Mouse (Mus musculus) neural tube, embryonic 13.5 days (tissue): ENCODE measurements around the gene Ipo8. TPM values are rescaled to one million over a fixed set of nuclear protein-coding genes. Genes with fewer than 3 reads are reported as not detected.

ENCODE experiments used
- ATAC-seq: fragments of 200-750 bp; cut with Nextera tagmentation; 2 replicates; pipeline ENCODE4 v1.8.0; 2017; ENCODE audit warnings: low read depth, mild to moderate bottlenecking, moderate TSS enrichment, moderate library complexity
- H3K27ac ChIP-seq: fragments of 300-500 bp; sonication (generic); replicated peaks from 2 replicates; pipeline ENCODE4 v1.5.1; 2015; ENCODE audit warnings: moderate library complexity, mild to moderate bottlenecking, inconsistent platforms
- H3K27me3 ChIP-seq: fragments of 300-500 bp; sonication (generic); 2 replicates; pipeline ENCODE4 v1.6.1; 2015; ENCODE audit warnings: mild to moderate bottlenecking, inconsistent platforms
- H3K36me3 ChIP-seq: fragments of 300-500 bp; sonication (generic); 2 replicates; pipeline ENCODE4 v1.6.1; 2015; ENCODE audit warnings: mild to moderate bottlenecking, inconsistent platforms
- H3K4me1 ChIP-seq: fragments of 300-500 bp; sonication (generic); replicated peaks from 2 replicates; pipeline ENCODE4 v1.6.1; 2015; ENCODE audit warnings: inconsistent platforms
- H3K4me2 ChIP-seq: fragments of 300-500 bp; sonication (generic); 2 replicates; pipeline ENCODE4 v1.6.1; 2015; ENCODE audit warnings: inconsistent platforms, mild to moderate bottlenecking, moderate library complexity
- H3K4me3 ChIP-seq: fragments of 300-500 bp; sonication (generic); 2 replicates; pipeline ENCODE4 v1.5.1; 2015; ENCODE audit warnings: mild to moderate bottlenecking, inconsistent platforms
- H3K9ac ChIP-seq: fragments of 300-500 bp; sonication (generic); 2 replicates; pipeline ENCODE4 v1.6.1; 2015; ENCODE audit warnings: moderate library complexity, mild to moderate bottlenecking, inconsistent platforms
- H3K9me3 ChIP-seq: fragments of 300-500 bp; sonication (generic); 2 replicates; pipeline ENCODE4 v1.6.1; 2016; ENCODE audit warnings: inconsistent platforms
- WGBS: fragments of 180-500 bp; shearing (Covaris S2); methylation state at CpG from one replicate; pipeline ENCODE4 v1.1.7; 2015; 5-methylcytosine and 5-hydroxymethylcytosine counted together
- polyA plus RNA-seq: library from polyadenylated mRNA; unstranded; fragments of >200 nt; fragmentation: Nextera tagmentation; extraction: Ambion mirVana; gene quantifications from 2 replicates; pipeline ENCODE4 v1.2.1, GENCODE M21; 2015

Ipo8 gene
- polyA plus RNA-seq, result 17.6 and 18.6 TPM in 2 replicates

DNA sequence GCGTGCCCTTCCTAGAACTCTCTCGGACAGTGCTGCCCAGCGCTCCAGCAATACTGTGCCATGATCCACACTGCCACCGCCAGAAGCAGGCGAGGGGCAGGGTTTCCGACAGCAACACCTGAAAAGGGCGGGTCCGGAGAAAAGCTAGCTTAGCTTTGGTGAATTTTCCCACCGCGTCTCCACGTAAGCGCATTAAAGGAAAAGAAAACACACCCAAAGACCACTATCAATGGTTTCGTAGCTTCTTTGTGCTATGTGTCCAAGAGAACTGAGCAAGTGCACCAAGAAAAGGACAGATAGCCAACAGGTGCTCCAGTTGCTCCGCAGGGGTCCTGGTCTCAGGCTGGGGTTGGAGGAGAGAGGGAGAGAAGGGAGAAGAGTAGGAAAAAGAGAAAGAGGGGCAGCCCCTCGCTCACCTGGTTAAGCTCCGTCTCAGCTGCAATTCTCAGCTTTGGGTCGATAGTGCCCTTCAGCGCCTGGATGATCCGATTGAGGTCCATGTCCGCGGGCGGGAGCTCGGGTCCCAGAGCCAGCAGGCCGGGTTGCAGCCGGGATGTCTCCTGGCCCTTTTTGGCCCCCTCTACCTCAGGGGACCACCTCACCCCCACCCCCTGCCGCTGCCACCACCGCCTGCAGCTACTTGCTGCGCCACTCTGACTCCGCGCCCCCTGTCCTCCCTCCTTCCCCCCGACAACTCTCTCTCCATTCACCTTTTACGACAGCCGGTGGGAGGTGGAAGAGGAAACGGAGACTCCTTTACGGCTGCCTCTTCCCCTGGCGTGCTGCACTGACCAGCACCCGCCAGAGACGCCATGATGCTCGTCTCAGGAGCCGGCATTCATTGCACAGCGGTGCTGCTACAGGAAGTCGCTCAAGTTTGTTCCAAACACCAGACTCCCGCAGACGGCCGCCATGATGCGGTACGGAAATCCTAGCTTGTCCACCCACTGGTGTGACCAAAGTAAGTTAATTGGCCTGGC, at the start of gene Ipo8:
TSS of gene Ipo8 (minus strand) at position 720 of the 980 bp plus-strand sequence.
- H3K9ac ChIP-seq, result peak within 1 kb of the TSS; percentile 83
- ATAC-seq, result peak; percentile 99
- peak within 1 kb of the TSS; percentile 94 for H3K4me2 ChIP-seq
- WGBS, result under 1% methylated on average over 46 of the region's 47 CpGs
- no peaks in the 10 kb centered on the region for H3K36me3 ChIP-seq
- H3K4me1 ChIP-seq, result peaks cover 21% of the 10 kb centered on the region
- 0 out of 2 replicates have a peak within 1 kb of the TSS, but pooled peaks have one; percentile 33 for H3K27ac ChIP-seq
- no peaks in the 10 kb centered on the region for H3K27me3 ChIP-seq
- peak within 1 kb of the TSS; percentile 79 for H3K4me3 ChIP-seq
- 0 out of 2 replicates have a peak, but pooled peaks cover 3% of the 10 kb centered on the region for H3K9me3 ChIP-seq

DNA sequence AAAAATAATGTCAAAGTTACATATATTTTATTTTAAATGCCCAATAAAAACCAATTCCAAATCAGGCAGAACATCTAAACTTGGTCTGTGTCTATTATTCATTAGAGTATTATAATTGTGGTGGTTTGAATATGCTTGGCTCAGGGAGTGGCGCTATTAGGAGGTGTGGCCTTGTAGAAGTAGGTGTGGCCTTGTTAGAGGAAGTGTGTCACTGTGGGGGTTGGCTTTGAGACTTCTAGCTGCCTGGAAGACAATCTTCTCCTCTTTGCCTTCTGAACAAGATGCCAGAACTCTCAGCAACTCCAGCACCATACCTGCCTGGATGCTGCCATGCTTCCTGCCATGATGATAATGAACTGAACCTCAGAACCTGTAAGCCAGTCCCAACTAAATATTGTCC, 42.6 kb upstream of the Ipo8 start:
- Histone ChIP-seq H3K9ac (no peak overlapping the region), H3K27me3 (no peaks in the 10 kb centered on the region), H3K36me3 (peaks cover 7% of the 10 kb centered on the region), H3K4me3 (no peak overlapping the region), H3K27ac (no peak overlapping the region), H3K9me3 (no peaks in the 10 kb centered on the region), H3K4me2 (no peak overlapping the region), H3K4me1 (no peaks in the 10 kb centered on the region)
- 100% methylated on average over 1 of the region's 1 CpGs for WGBS
- ATAC-seq, result no peak

DNA sequence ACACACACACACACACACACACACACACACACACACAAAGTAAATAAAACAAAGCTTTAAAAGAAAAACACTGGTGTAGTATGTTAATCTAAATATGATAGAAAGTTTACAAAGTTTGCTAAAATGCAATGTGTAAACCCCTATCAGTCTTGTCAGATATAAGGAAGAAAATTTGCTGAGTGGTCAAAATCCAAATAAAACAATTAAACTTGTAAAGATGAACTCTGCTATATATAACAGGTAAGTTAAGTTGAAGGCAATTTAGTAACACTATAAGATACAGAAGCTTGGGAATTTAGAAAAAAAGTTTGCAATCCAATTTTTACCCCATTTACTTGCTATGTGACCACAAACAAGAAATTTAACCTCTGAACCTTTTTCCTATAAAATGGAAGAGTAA, 14.4 kb upstream of the Ipo8 start:
- no peak for ATAC-seq
- H3K36me3 ChIP-seq, result peaks cover 19% of the 10 kb centered on the region; the same call in 1 of the 2 replicates
- H3K4me3 ChIP-seq, result no peak overlapping the region
- H3K27me3 ChIP-seq, result no peaks in the 10 kb centered on the region
- no peaks in the 10 kb centered on the region for H3K9me3 ChIP-seq
- no peak overlapping the region for H3K27ac ChIP-seq
- no peaks in the 10 kb centered on the region for H3K4me1 ChIP-seq
- no peak overlapping the region for H3K4me2 ChIP-seq
- H3K9ac ChIP-seq, result no peak overlapping the region

DNA sequence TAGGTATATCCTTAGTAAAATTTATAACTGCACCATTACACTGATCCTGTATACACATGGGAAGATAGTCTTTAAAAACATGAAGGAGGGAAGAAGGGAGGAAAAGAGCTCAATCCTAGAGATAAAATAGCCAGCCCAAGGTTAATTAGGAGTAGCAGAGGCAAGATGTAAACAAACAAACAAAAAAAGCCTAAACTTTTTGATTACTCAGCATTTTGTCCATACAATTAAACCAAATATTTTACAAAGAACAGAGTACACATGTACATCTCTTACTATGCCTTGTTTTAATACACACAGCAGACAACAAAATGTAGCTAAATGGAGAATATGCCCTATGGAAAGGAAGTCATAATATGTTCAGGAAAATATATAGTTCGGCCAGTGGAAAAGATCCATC, 10.5 kb upstream of the Ipo8 start:
- H3K9me3 ChIP-seq, result no peaks in the 10 kb centered on the region
- 95% methylated on average over 1 of the region's 1 CpGs for WGBS
- ATAC-seq, result no peak

DNA sequence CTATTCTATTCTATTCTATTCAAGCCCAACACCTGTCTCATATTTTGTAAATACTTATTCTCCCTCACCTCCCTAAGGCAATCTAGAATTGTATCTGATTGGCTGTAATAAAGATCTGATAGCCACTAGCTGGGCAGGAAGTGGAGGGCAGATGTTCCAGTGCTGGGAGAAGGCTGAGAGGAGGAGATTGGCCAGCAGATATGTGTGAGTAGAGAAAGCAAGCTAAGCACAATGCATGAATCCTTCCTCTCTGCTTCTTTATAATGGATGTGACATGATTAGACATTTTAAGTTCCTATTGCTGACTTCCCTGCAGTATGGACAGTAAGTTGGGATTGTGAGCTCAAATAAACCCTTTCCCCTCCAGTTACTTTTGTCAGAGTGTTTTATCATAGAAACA, 7.2 kb upstream of the Ipo8 start:
- Histone ChIP-seq H3K36me3 (0 out of 2 replicates have a peak, but pooled peaks cover 5% of the 10 kb centered on the region), H3K4me2 (no peak overlapping the region), H3K27ac (no peak overlapping the region), H3K4me1 (no peaks in the 10 kb centered on the region), H3K9me3 (0 out of 2 replicates have a peak, but pooled peaks cover 3% of the 10 kb centered on the region), H3K4me3 (no peak overlapping the region), H3K27me3 (no peaks in the 10 kb centered on the region), H3K9ac (no peak overlapping the region)
- no peak for ATAC-seq

More for the DNA sequence above, 10.5 kb upstream of the Ipo8 start:
- H3K4me2 ChIP-seq, result no peak overlapping the region
- H3K4me1 ChIP-seq, result no peaks in the 10 kb centered on the region
- no peak overlapping the region for H3K9ac ChIP-seq
- H3K27ac ChIP-seq, result no peak overlapping the region
- H3K4me3 ChIP-seq, result no peak overlapping the region
- H3K27me3 ChIP-seq, result no peaks in the 10 kb centered on the region
- H3K36me3 ChIP-seq, result 0 out of 2 replicates have a peak, but pooled peaks cover 7% of the 10 kb centered on the region

DNA sequence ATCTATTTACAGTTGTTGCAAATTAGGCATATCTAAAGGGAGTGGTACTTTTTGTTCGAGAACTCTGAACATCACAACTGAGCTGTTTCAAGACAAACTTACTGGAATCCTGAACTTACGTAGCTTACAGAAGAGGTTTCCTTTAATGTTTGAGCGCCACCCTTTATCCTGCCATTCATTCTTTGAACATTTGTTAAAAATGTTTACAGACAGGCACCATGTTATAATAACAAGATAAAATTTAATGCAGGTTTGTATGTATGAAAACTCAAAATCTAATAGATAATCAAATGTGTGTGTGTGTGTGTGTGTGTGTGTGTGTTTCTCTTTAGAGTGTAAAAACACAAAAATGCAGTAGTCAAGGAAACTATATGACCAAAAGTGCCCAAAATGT, 458 bp upstream of the Ipo8 start:
- 19% methylated on average over 3 of the region's 3 CpGs for WGBS
- peak overlapping the region; percentile 79 for H3K4me3 ChIP-seq
- H3K4me1 ChIP-seq, result peaks cover 21% of the 10 kb centered on the region
- H3K9ac ChIP-seq, result peak overlapping the region; percentile 83; the same call in 1 of the 2 replicates
- H3K27me3 ChIP-seq, result no peaks in the 10 kb centered on the region
- H3K9me3 ChIP-seq, result 0 out of 2 replicates have a peak, but pooled peaks cover 3% of the 10 kb centered on the region
- peak overlapping the region; percentile 94 for H3K4me2 ChIP-seq
- H3K36me3 ChIP-seq, result no peaks in the 10 kb centered on the region
- no peak overlapping the region for H3K27ac ChIP-seq
- no peak for ATAC-seq

DNA sequence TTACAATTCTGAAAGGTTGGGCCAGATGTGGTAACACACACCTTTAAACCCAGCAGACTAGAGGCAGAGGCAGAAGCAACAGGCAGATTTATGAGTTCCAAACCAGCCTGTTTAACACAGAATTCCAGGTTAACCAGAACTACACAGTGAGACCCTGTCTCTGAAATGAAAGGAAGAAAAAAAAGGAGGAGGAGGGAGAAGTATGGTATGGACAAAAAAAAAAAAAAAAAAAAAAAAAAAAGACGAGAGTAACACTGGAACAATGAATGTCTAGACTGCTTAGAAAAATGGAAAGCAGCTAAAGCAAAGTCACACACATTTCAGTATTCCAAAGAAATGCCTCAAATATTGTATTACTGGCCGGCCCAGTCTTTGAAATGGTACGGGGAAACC, 916 bp downstream of the Ipo8 start:
- Histone ChIP-seq H3K9ac (peak overlapping the region; percentile 83), H3K4me3 (peak overlapping the region; percentile 79), H3K4me2 (peak overlapping the region; percentile 94), H3K36me3 (no peaks in the 10 kb centered on the region), H3K9me3 (0 out of 2 replicates have a peak, but pooled peaks cover 3% of the 10 kb centered on the region), H3K27me3 (no peaks in the 10 kb centered on the region), H3K27ac (no peak overlapping the region), H3K4me1 (peaks cover 21% of the 10 kb centered on the region)
- 3% methylated on average over 3 of the region's 3 CpGs for WGBS
- ATAC-seq, result no peak

DNA sequence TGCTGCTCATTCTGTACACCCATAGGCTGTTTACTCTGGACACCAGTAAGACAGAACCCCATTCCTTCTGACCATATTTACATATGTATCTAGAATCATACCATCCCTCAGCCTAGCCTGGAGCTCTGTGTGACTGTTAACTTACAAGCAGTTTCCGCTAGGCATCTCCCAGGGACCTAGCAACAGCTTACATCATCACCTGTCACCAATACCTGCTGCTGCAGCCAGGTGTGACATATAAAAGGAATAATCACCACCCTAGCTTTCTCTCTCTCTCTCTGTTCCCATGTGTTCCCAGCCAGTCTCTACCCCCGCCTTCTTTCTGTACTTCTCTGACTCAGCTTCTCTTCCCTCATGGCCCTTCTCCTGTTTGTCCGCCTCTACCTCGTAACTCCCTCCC, 5.1 kb downstream of the Ipo8 start:
- no peak overlapping the region for H3K9ac ChIP-seq
- H3K9me3 ChIP-seq, result no peaks in the 10 kb centered on the region
- H3K27ac ChIP-seq, result no peak overlapping the region
- no peak overlapping the region for H3K4me2 ChIP-seq
- 84% methylated on average over 4 of the region's 4 CpGs for WGBS
- H3K36me3 ChIP-seq, result peaks cover 15% of the 10 kb centered on the region
- H3K27me3 ChIP-seq, result no peaks in the 10 kb centered on the region
- H3K4me1 ChIP-seq, result peaks cover 15% of the 10 kb centered on the region
- no peak overlapping the region for H3K4me3 ChIP-seq
- ATAC-seq, result no peak

DNA sequence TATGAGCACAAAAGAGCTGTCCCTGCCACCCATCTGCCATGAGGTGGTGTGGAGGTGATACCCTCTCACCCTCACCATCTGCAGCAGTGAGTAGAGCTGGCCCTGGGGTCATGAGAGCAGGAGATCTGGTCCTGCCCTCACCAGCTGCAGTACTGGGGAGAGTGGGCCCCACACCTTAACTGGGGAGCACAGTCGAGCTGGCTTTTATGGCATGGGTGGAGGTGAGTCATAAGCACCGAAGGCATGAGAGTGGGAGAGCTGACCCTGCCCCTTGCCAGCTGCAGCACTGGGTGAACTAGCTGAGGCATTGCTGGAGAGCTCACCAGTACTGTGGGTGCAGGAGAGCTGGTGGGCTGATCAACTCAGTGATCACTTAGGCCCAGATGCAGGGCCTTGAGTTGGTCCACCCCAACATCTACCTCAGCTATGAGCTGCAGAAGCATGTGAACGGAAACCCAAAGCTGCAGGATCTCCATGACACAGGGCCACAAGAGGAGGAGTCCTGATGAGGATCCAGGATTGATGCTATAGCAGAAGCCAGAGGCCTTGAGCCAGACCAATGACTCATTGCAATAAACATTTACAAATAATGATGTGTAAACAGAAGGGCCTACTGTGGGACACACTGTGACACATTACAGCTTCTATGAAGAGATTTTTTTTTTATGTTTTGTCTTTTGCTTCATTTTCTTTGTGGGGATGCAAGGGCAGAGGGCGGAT, 12.5 kb downstream of the Ipo8 start:
- no peak overlapping the region for H3K4me3 ChIP-seq
- no peak overlapping the region for H3K4me2 ChIP-seq
- no peak overlapping the region for H3K27ac ChIP-seq
- no peaks in the 10 kb centered on the region for H3K27me3 ChIP-seq
- H3K36me3 ChIP-seq, result peaks cover 67% of the 10 kb centered on the region
- no peak for ATAC-seq
- H3K9ac ChIP-seq, result no peak overlapping the region
- 94% methylated on average over 4 of the region's 4 CpGs for WGBS
- no peaks in the 10 kb centered on the region for H3K9me3 ChIP-seq
- no peaks in the 10 kb centered on the region for H3K4me1 ChIP-seq

DNA sequence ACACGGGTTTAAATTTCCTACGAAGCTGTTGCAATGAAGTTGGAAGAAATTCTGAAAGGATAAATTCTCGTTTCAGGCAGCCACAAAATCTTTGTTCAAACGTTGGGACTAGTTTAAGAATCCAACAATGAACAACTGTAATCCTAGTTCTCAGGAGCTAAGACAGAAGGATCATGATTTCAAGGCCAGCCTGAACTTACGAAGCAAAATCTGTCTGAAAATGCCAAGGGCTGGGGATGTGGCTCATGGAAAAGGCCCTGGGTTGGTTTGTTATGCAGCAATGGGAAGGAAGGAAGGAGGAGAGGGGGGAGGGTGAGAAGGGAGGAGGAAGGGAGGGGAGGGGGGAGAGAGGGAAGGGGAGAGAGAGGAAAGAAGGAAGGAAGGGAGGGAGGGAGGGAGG, 14.5 kb downstream of the Ipo8 start:
- no peak overlapping the region for H3K27ac ChIP-seq
- no peaks in the 10 kb centered on the region for H3K4me1 ChIP-seq
- H3K9me3 ChIP-seq, result no peaks in the 10 kb centered on the region
- no peak overlapping the region for H3K4me2 ChIP-seq
- H3K36me3 ChIP-seq, result peaks cover 78% of the 10 kb centered on the region
- H3K9ac ChIP-seq, result no peak overlapping the region
- WGBS, result 91% methylated on average over 5 of the region's 5 CpGs
- no peak for ATAC-seq
- no peak overlapping the region for H3K4me3 ChIP-seq
- no peaks in the 10 kb centered on the region for H3K27me3 ChIP-seq

DNA sequence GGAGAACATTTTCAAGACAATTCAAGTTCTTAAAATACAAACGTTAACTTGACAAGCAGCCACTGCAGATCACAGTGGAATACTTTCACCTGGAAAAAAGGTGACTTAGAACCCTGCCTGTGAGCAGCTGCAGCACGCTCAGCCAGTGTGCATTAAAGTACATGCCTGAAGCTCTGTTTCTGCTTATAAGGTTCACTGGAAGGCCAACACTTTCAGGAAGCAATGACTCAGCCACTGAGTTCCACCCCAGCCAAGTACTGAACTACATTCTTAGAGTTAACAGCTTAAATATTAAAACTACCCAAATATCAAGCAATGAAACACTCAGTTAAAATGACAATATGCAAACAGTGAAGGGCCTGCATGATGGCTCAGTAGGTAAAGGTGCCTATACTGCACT, 20.1 kb downstream of the Ipo8 start:
- no peak overlapping the region for H3K4me3 ChIP-seq
- H3K36me3 ChIP-seq, result peaks cover 82% of the 10 kb centered on the region
- WGBS, result 91% methylated on average over 2 of the region's 2 CpGs

DNA sequence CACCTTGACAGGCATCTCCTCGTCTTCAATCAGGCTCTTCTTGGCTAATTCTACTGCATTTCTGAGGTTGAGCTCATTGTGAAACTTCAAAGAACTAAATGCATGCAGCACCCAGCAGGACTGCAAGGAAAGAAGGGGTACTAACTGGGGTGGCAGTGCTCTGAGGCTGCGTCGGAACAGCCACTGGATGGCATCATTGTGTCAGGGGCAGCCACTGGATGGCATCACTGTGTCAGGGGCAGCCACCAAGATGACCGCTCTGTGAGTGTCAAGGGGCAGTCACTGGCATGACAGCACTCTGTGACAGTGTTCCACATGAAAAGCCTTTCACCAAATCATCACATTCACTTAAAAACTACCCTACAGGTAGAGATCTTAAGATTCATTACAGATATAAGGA, 31.5 kb downstream of the Ipo8 start:
- Histone ChIP-seq H3K4me2 (no peak overlapping the region), H3K9me3 (no peaks in the 10 kb centered on the region), H3K27ac (no peak overlapping the region), H3K4me3 (no peak overlapping the region), H3K36me3 (peaks cover 71% of the 10 kb centered on the region), H3K4me1 (no peaks in the 10 kb centered on the region), H3K27me3 (no peaks in the 10 kb centered on the region), H3K9ac (no peak overlapping the region)
- no peak for ATAC-seq
- 83% methylated on average over 4 of the region's 4 CpGs for WGBS

More for the DNA sequence above, 20.1 kb downstream of the Ipo8 start:
- Histone ChIP-seq H3K9ac (no peak overlapping the region), H3K27me3 (no peaks in the 10 kb centered on the region), H3K27ac (no peak overlapping the region), H3K4me1 (no peaks in the 10 kb centered on the region), H3K9me3 (no peaks in the 10 kb centered on the region), H3K4me2 (no peak overlapping the region)
- no peak for ATAC-seq
